Mouse (Mus musculus) cerebellum, postnatal 25 days (tissue): ENCODE data around the gene Gm5072.
"Not testable (repeated sequence)": the region's sequence is repeated elsewhere in the genome, so short reads cannot be mapped to it uniquely, and the experiment has no call there.

Experiments
- DNase-seq, 2 experiments: peaks; one replicate each; pipeline ENCODE4 v3.0.0; 2021; ENCODE audit warnings: mixed read lengths in 2 of 2

The Gm5072 gene

DNA sequence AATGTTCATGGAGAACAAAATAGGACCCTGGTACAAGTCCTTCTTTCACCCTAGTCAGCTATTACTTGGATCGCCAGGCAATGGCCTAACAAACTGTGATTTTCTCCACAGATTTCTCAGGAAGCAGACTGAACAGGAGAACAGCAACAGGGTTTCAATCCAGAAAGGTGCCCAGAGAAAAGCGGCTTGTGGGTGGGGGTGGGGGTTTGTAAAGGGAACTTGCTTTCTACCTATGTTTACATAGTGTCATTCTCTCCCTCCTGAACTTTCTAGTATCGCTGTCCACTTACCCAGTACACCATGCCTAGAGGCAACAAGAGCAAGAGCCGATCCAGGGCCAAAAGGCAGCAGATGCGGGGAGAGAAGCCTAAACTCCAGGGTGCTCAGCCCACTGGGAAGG is at the start of gene Gm5072:
Gm5072 (plus strand) TSS at position 301 of the 400 bp plus-strand sequence.
- not testable (repeated sequence) for DNase-seq
